Mouse (Mus musculus): ENCODE results near the gene Rpl7l1. TPM values are rescaled to one million over a fixed set of nuclear protein-coding genes. Genes with fewer than 3 reads are reported as not detected.

Gene Rpl7l1
- total RNA-seq, 2 experiments from 2014 or later, result 48.2 to 53.2 TPM

DNA sequence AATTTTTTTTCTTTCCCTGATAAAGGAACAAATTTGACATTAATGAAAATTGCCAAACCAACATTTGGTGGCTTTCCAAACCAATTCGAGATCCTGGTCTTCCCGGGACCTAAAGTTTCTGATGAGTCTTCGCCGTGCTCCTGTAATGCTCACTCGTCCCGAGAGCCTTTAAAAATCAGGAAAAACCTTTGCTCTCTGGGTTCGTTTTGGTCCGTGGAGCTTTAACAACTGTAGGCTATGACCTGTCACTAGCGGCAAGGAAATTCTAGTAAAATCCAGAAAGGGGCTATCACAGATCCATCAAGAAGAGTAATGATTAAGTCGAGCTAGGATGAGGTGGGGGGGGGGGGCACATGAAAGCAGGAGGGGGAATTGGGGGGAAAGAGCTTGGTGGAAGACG lies 596 bp downstream of the Rpl7l1 start:
- DNase-seq (ENCODE audit: low spot score in 2 of 2), result no peak

DNA sequence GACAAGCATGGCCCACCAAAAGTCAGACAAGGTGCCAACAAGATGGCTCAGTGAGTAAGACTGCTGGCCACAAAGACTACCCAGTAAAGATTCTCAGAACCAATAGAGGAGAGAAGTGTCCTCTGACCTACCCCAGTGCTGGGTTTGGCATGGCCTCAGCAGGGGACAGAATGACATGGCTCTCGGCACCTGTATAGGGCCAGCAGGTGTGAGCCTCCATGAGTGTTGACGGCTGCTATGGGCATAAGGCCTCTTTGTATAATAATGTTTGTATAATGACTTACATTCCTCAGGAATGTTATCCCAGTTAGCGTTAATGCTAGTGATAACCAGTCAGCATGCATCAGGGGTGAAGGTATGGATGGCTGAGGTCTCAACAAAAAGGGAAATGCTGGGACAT lies 6.4 kb downstream of the Rpl7l1 start:
- no peak for DNase-seq (ENCODE audit: low spot score in 2 of 2)

DNA sequence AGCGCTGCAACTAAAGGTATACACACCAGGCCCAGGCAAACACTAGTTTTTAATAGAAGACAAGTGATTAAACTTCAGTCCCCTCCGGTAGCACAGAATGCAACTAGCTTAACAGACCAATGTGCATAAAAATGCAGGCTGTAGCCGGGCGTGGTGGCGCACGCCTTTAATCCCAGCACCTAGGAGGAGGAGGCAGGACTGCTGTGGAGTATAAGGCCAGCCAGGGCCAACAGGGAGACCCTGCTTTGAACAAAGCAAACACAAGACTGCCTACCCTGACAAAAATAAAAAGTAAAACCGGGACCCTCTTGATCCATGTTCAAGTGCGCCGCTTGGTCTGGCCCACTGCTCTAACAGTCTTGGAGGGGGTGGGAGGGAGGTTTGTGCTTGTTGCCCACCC lies 7.4 kb downstream of the Rpl7l1 start:
- DNase-seq (ENCODE audit: low spot score in 2 of 2), result no peak

DNA sequence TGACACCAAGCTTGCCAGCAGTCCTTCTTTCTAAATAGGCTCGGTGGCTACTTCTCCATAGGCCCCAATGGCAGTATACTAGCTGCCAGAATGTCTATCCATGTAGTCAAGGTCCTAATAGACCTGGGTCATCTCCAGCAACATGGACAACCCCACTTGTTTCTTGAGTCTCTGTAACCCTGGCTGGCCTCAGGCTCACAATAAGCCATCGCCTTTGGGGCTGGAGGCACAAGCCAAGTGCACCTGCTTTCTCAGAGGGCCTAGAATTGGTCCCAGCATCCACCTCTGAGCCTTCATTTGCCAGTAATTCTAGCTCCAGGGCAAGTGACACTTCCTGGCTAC lies 8.4 kb downstream of the Rpl7l1 start:
- no peak for DNase-seq (ENCODE audit: low spot score in 2 of 2)

DNA sequence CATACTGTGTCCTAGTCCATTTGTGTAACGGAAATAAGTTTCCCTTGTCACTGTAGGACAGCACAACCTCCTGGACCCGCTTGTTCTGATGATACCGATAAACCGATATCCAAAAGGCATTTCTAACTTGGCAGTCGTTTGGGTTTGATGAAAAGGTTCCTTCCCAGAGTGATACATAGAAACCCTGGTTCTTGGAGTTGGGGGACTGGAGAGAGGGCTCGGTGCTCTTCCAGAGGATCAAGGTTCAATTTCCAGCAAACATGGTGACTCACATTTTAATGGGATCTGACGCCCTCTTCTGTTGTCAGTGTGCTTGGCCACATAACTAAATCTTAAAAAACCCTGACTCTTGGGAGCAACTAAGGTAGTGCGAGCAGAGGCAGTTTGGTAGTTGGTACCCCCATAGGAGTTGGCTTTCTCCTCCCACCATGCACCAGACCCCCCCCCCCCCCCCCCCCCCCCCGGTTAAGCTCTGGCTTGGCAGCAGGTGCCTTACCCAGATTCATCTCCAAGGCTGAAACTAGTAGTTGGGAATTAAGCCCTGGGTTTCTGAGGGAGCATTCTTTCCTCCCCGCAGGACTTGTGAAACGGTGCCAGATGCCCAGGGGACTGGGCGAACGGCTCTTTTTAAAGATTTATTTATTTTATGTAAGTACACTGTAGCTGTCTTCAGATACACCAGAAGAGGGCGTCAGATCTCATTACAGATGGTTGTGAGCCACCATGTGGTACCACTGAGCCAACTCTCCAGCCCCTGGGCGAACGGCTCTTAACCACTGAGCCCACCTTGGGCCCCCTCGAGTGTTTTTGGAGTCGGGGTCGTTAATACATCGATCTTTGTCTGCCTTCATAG lies 9.0 kb downstream of the Rpl7l1 start:
- no peak for DNase-seq (ENCODE audit: low spot score in 2 of 2)

DNA sequence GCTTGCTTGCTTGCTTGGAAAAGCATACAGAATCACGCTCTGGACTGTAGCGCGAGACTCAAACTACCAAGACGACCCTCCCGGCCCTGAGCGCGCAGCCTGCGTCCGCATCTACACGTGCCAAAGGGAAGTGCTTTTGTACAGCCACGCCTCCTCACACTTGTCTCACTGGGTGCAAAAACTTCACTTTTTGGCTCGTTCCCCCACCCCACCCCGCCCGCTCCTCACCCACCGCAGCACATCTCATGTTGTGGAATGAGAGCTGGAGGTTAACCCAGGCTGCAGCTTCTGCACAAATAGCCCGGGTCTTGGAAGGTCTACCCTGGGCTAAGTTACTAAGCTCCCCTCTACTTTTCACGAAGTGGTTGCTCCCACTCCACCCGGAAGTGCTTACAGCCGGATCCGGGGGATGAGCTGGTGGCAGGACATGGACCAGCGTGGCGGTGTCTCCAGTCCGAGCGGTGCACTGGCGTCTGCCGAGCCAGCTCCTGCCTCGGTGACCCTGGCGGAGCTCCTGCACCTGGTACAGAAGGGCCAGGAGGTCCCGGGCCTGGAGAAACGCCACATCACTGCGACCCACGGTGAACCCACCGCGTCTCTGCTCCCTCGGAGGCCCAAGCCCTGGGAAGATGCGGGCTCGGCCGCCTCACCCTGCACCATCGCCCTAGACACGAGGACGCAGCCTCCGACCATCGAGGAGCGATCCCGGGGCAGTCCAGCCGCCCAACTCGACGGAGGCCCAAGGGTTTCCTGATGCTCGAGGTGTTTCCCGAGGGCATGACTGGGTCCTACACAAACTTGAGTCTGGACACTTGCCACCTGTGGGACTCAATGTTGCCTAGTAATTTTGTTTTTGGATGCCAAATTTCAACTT lies 9.8 kb downstream of the Rpl7l1 start, which contains the start of gene 2310039H08Rik:
TSS of gene 2310039H08Rik (plus strand) at position 232 of the 874 bp plus-strand sequence.
- peak; percentile 79 to 88 for DNase-seq (ENCODE audit: low spot score in 2 of 2)

DNA sequence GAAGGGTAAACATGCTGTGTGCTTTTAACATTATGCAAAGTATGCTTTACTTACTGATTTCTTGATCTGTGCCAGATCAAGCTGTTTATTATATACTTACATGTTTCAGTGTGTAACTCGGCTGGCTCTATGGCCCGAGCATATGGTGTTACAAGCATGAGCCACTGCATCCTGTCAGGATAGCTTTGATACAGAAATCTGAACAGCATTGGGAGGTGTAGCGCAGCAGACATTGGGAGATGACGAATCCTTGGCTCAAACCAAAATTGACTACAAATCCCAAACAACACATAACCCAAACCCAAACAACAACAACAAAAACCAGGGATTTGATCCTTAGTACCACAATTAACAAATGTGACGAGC lies 10.5 kb downstream of the Rpl7l1 start:
- DNase-seq (ENCODE audit: low spot score in 2 of 2), result no peak

DNA sequence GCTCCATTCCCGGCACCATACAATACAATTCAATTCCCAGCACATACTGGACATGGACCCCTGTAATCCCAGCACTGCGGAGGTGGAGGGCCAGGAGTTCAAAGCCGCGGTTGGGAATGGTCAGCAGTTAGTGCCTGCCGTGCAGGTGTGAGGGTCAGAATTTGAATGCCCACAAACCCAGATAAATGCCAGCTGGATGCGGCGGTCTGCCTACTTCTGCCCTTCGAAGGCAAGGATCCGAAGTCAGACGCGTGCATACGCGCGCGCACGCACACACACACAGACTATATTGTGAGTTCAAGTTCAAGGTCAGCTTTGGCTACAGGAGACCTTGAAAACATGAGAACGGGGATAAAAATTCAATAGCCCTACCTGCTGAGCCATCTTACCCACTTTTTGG lies 10.9 kb downstream of the Rpl7l1 start:
- no peak for DNase-seq (ENCODE audit: low spot score in 2 of 2)

DNA sequence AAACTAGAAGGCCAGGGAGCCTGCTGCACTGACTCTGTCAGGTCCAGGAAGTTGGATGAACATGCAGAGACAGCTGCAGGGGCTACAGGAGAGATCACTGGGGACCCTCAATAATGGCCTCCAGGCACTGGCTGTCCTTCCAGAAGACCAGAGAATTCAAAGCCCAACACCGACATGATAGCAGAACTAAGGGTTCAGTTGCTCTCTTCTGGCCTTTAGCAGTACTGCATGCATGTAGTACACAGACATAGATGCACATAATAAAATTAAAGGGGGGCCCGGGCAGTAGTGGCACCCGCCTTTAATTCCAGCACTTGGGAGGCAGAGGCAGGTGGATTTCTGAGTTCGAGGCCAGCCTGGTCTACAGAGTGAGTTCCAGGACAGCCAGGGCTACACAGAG lies 11.4 kb downstream of the Rpl7l1 start:
- no peak for DNase-seq (ENCODE audit: low spot score in 2 of 2)

DNA sequence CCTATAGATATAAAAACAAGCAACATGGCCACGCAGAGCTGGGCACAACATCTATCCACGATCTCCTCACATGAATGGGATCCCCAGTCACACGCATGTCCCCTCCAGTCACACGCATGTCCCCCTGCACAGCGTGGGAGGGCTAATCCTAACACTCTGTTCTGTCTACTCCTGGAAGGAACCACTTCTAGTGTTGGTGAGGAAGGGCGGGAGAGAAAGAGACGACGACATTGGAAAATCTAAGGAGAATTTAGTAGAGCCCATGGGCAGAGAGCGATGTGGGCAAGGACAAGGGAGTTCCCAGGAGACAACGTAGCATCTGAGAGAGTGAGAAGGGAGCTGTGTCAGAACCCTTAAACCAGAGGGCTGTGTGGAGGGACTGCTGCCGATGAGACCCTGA lies 11.9 kb downstream of the Rpl7l1 start:
- DNase-seq (ENCODE audit: low spot score in 2 of 2), result no peak

DNA sequence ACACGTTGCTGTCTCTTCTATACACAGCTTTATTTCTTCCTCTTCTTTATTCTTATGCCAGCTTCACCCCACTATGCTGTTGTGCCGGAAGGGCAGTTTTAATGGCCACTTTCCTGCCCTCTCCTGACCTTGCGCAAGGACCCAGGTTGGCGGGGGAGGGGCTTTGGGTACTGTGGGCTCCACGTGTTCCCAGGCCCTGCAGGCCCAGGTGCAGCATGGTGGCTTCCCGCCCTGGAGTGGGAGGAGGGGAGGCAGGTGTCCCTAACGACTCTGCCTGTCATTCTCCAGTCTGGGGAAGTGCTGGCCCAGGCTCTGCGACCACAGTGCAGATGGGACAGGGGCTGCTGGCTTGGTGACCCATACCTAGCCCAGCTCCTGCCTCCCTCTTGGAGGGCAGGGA lies 14.6 kb downstream of the Rpl7l1 start:
- no peak for DNase-seq (ENCODE audit: low spot score in 2 of 2)

DNA sequence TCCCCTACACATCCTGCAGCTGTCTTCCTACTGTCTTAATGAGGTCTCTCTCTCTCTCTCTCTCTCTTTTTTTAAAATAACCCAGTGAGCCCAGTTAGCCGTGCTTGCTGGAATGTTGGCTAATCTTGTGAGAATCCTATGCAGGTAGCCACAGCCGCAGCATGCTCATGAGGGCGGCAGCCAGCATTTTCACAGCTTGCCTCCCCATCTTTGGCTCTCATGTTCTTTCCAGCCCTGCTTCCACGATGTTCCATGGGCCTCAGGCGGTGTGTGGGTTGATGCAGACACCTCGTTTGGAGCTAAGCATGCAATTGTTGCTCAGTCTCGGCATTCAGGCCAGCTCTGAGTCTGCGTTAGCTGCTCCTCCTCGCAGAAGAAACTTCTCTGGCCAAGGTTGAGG lies 17.6 kb downstream of the Rpl7l1 start:
- DNase-seq (ENCODE audit: low spot score in 2 of 2), result peak; percentile 53 to 80

DNA sequence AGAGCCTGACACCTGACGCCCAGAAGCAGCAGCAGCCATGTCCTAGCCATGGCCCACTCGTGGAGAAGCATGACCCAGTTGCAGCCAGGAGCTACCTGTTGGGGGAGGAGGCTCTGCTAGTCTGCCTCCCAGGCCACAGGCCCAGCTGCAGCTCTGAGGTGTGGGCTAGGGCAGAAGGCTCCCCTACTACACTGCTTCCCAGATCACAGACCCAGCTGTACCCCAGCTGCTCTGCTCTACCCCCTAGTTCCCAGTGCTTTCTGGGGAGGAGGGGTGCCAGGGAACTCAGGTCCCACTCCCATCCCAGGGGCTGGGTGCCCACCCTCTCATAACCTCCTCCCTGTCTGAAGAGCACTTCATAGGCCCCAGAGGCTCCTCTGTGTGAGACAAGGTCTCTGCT lies 18.9 kb downstream of the Rpl7l1 start, which contains the start of gene Ptcra:
TSS of gene Ptcra (minus strand) at position 169 of the 400 bp plus-strand sequence.
- no peak for DNase-seq (ENCODE audit: low spot score in 2 of 2)

DNA sequence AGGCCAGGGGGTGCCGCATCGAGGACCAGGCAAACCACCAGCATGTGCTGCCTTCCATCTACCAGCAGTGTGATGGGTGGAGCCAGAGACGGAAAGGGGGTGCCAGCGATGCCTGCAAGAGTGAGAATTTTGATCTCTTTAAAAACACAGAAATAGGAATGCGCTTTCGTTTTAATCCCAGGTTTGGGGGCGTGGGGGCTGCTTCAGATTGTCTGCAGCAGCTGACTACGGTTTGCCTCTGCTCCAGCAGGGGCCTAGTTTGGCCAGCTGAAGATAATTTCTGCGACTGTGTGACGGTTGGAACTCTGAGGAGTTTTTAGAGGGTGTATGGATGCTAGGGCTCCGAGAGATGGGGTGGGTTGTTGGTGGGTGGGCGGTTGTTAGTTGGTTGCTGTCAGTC lies 23.7 kb downstream of the Rpl7l1 start:
- DNase-seq (ENCODE audit: low spot score in 2 of 2), result peak in 1 of 2 experiments; percentile 48

DNA sequence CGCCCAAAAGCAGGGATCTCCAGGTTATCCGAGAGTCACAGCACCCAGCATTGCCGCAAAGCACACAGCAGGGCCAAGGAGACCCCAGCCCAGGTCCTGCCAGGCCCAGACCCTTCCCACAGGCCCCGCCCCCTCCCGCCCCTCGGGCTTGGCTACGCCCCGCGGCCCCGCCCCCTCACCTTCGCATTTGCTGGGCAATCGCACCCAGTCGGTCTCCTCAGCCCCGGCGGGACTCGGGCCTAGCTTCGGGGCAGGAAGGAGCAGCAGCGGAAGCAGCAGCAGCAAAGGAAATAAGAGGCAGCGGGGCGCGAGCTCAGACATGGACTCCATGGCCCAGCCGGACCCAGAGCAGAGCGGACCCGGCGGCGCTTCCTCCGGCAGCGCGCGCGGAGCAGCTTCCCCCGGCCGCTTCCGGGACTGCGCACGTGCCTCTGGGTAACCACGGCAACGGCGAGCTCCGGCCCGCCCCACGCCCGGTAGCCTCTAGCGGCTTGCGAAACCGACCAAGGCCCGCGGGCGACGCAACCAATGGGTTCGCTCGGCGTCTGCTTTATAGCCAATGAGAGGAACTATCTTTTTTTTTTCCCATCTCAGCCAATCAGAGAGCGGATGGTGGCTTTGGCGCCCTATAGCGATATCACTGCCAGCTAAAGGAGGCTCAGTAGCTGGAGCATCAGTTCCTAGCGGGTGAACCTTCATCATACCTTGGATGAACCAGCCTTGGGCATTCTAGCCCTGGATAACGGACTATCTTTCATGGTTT lies 30.5 kb downstream of the Rpl7l1 start, which contains the start of gene Cnpy3:
TSS of gene Cnpy3 (minus strand) at position 421 of the 763 bp plus-strand sequence.
- peak; percentile 95 to 97 for DNase-seq (ENCODE audit: low spot score in 2 of 2)

DNA sequence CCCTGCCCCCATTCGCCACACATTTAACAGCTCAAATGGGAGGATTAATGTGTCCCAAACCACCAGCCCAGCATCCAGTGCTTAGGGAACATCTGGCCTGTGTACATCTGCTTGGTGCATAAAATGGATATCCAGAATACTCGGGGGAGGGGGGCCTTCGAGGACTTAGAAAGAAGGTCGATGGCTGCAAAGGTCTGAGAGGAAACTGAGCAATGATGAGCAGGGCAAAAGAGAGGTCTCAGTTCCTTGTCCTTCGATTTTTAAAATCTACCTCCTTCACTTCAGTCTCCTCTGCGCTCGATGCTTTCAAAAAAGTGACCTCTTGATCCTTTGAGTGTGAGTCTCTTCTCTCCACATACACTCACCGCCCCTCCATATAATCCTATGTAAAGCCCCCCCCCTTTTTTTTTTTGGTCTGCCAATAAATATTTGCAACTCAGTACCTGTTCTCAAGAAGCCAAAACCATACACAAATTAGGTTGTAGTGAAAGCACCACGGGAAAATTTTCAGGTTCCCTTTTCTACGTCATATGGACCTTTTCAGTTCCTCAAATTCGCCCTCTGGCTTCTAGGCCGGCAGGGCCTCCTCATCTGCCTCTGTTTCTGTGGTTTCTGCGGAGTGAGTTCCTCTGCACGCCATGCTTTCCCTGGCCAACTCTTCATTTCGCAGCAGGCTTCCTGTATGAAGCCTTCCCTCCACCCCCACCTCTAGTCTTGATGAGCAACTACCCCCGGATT lies 31.2 kb downstream of the Rpl7l1 start:
- DNase-seq (ENCODE audit: low spot score in 2 of 2), result peak in 1 of 2 experiments; percentile 26

DNA sequence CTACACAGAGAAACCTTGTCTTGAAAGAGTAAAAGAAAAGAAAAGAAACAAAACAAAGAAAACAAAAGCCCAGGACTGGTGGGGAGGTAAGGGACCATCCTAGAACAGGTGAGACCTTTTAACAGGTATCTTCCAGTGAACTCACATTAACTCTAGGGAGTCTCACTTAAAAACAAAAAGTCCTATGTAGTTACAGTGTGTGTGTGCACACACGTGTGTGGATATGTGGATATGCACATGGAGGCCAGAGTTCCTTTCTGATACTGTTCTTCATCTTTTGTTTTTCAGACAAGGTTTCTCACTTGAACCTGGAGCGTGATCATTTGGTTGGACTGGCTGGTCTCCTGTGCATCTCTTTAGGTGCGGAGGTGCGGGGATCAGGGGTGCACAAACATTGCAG lies 31.9 kb downstream of the Rpl7l1 start:
- DNase-seq (ENCODE audit: low spot score in 2 of 2), result no peak

DNA sequence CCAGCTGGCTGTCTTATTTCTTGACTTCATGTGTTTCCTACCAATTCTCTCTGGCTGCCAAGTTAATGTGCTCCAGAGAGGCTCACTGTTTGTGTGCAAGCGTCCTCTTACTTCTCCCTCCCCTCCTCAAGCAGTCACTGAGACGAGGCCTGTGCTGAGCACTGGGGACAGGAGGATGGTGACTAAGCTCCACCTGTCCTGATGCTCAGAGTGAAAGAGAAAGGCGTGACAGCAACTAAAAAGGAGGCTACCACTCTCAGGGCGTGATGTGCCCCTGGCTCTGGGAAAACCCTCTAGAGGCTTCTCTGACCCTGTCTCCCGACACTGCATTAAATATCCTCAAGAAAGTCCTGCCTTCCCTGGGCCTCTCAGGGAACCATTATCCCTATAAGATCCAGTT lies 33.2 kb downstream of the Rpl7l1 start:
- no peak for DNase-seq (ENCODE audit: low spot score in 2 of 2)

DNA sequence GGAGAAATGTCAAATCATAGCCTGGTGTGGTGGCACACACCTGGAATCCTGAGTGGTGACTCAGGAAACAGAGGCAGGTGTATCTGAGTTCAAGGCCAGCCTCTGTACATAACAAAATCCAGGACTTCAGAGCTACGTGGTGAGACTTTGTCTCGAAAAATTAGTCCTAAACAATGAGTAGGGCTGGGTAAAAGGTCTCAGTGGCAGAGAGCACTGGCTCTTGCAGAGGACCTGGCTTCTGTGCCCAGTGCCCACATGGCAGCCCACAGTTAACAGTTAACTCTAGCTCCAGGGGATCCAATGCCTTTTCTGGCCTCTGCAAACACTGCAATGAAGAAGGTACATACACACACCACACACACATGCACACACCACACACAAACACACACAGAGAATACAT lies 34.7 kb downstream of the Rpl7l1 start:
- no peak for DNase-seq (ENCODE audit: low spot score in 2 of 2)

DNA sequence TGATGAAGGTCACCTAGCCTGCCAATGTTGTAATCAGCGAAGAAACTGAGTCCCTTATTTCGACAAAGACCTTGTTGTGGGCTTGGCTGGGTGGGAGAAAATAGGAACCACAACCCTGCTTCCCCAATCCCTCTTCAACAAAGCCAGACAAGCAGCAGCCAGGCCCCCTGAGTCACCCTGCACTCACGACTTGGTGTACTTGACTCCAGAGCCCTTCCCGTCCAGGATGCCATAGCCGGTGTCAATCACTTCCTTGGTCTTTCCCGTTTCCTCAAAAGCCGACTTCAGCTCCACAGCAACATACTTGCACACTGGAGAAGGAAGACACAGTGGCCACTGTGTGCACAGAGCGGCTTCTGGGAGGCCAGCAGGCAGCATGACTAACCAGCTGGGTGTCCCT lies 35.2 kb downstream of the Rpl7l1 start:
- no peak for DNase-seq (ENCODE audit: low spot score in 2 of 2)

DNA sequence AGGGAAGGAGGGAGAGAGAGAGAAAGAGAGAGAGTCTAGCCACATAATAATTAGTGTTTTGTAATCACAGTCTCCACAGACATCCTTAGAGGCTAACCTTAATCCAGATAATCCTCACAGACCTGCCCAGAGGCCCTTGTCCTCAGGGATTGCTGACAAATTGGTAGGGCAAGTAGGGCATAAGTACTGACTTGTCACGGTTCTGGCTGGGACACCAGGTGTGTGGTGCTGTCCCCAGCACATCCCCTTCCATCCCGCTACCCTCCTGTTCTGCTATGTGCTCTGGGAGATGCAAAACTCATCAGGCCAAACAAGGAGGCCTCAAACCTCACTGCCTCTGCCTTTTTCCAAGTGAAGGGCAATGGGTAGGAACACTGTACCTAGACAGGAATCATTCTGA lies 37.0 kb downstream of the Rpl7l1 start:
- no peak for DNase-seq (ENCODE audit: low spot score in 2 of 2)
